Mouse (Mus musculus) spleen, postnatal 0 days (tissue): ENCODE results near the gene Ndufb10. TPM values are rescaled to one million over a fixed set of nuclear protein-coding genes. Genes with fewer than 3 reads are reported as not detected.

Experiments used
- polyA plus RNA-seq: library from polyadenylated mRNA; unstranded; fragments of >200 nt; fragmentation: Nextera tagmentation; extraction: Ambion mirVana; gene quantifications from 2 replicates; pipeline ENCODE4 v1.2.1, GENCODE M21; 2015

Gene Ndufb10
- polyA plus RNA-seq = 212 and 230 TPM in 2 replicates

DNA sequence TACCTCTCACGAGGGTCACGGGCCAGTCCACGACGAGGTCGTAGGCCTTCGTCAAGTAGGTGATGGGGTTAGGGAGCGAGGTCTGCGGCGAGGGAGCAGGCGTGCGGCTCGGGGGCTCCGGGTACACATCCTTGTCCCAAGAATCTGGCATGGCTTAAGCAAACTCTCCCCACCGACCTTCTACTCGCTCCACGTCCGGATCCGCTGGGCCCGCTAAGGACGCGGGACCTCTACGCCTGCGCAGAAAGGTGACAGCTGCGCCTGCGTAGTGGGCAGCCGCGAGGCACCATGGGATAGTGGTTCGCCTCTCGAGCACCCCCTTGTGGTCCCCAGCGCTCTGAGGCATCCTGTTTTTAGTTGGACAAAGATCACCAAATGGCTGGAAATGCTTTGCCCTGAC lies at the start of gene Ndufb10:
Gene Ndufb10 (minus strand): TSS at position 295 of the 400 bp plus-strand sequence.

DNA sequence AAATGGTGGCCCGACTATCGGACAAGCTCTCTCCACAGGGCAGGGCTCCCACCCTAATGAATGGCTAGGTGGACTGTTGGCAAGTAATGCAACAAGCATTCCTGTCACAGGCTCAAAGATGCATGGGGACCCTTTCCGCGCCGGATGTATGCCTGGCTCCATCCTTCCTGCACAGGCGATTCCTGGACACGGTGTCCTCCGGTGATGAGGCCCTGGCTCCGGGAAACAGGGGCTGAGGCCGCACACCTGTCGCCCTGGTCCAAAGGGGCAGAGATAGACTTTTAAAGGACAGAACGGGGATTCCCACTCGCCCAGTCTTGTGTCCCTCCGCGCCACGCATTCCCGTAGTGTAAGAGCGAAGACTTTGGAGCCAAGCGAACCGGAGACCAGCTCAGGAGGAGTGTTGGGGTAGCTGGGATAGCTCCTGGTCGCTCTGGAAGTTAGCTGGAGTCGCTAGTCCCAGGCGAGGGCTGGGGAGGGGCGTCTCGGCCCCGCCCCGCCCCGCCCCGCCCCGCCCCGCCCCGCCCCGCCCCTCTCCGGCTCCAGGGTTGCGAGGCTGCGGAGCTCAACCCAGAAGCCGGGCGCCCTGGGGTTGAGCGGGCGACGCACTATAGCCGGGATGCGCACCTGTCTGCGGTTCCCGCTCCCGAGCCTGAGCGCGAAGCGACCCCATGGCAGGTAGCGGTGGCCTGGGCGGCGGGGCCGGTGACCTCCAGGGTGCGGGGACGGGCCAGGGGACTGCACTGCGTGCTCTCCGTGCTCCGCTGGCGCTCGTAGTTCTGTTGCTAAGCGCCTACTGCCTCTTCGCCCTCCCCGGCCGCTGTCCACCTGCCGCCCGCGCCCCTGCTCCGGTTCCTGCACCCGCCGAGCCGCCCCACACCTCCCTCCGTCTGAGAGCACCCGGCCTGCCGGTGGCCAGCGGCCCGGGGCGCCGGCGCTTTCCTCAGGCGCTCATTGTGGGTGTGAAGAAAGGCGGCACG lies 28.4 kb upstream of the Ndufb10 start, which contains the start of gene Hs3st6:
Gene Hs3st6 (plus strand): TSS at position 574 of the 980 bp plus-strand sequence.

DNA sequence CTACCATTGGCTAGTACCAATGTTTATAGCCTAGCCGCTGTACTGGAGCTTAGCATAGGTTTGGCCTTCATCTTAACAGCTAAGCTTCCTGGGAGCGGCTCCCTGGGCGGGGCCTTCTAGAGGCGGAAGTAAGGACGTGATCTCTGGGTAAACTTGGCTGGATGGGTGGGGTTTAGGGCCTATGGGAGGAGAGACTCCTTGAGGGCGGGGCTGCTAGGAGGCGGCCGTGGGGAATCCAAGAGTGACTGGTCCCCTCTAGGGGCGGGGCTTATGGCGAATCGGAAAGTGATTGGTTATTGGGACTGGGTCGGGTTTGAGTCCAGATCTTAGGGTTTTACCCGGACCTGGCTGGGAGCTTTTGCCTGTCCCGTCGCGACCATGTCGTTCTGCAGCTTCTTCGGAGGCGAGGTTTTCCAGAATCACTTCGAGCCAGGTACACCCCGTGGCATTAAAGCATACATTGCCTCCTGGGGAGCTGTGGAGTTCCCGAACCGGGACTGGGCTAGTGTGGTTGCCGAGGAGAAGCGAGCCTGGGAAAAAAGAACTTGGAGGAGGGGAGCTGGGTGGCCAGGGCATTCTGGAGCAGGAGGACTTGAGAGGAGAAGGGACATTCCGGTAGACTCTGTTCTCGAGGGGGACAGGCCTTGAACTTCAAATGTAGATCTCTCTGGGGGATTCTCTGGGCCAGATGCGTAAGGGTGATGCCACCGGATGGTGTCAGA lies 12.2 kb upstream of the Ndufb10 start, which contains the start of gene Msrb1:
Gene Msrb1 (plus strand): TSS at position 313 of the 722 bp plus-strand sequence.

DNA sequence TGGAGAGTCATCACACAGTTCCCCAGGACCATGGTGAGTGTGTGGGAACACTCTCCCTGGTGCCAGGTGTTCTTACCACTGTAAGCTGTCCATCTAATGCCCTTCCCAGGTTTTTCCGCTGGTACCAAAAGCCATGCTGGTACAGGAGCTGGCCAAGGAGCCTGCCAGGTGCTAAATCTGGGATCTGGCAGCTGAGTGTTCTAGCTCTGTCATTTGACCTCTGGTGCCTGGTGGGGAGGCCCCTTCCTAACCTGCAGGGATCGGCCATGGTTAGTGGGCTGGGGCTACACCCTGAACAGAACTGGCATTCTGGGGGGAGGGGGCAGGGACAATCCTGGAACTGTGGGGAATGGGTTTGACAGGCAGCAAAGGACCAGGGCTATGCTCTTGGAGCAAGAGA lies 3.3 kb upstream of the Ndufb10 start, which contains the start of gene Rpl3l:
Gene Rpl3l (plus strand): TSS at position 203 of the 400 bp plus-strand sequence.

DNA sequence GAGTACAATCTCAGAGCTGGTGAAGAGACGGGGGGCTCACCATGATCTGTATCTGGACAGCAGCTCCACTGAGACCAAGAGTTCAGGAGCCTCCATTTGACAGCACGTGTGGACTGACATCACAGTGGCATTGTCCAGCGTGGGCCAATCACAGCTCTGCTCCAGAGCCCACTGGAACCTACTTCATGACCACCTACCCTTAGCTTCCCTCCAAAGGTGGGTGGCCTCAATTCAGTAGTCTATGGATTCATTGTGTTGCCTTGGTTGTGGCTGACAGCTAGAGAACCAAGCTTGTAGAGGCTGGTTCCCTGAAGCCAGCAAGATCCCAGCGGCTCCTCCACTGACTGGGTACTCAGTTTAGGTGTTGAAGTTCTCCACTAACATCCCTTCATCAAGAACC lies 6.3 kb downstream of the Ndufb10 start, which contains the start of the genes Rnf151 and Rps2:
Gene Rnf151 (minus strand): TSS at position 121 of the 400 bp plus-strand sequence.
Gene Rps2 (plus strand): TSS at position 174 of the 400 bp plus-strand sequence.

DNA sequence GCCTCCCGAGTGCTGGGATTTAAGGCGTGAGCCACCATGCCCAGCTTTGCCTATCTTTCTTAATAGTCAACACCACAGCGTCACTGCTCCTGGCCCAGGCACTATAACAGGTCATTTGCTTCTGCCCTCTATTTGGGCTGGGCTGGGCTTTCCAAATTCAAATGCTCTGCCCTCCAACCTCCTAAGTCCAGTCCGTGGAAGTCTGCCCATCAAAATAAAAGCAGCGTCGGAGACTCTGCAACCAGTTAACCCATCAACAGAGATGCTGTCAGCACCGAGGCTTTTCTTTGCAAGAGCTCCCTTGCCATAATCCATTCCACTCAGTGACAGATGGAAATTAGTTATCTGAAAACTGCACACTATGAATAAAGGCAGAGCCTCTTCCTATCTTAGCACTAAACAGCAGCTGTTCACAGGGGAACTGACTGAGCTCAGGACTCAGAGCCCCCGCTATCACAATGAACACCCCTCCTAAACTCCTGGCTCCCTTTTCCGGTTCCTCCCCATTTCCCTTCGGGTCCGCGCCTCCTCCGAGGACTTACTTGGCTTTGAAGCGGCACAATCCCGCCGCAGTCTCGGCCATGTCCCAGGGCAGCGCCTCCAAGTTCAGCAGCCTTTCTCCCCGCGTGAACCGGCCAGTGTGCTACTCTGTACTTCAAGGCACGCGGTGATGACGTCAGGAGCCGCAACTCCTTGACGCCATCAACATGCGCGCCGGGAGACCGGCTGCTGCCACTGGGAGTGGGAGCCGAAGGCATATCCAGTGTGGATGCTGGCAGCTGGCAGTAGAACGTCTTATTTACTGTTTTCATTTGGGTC lies 17.1 kb downstream of the Ndufb10 start, which contains the start of gene Tbl3:
Gene Tbl3 (minus strand): TSS at position 679 of the 819 bp plus-strand sequence.

DNA sequence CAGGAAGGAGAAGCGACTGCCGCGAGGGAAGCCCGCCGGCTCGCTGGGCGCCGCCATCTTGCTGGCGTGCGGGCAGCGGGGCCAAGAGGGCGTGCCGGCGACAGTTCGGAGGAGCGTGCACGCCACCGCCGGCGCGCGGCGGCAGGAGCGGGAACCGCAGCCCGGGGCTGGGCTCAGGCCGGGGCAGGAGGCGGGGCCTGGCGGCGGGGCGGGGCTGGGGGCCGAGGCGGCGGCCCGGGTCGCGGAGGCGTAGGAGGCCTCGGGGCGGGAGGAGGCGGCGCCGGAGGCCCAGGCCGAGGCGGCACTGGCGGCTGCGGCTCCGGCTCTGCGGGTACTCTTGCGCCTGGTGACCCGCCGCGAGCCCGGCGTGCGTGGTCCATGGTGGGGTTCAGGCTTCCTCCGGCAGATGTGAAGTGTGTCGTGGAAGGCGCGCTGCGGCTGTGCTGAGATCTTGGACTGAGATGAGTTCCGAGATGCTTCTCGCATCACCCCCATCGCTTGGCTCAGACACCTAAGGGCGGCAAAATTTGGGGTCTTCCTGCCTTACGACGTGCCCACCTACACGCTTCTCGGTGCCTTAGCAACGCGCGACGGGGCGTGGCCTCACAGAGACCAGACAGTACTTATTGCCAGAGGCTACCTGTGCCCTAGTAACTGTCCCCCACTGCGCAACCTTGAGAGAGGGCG lies 28.1 kb downstream of the Ndufb10 start, which contains the start of the genes Gfer and Noxo1:
Gene Gfer (minus strand): TSS at position 146 of the 687 bp plus-strand sequence.
Gene Noxo1 (plus strand): TSS at position 224 of the 687 bp plus-strand sequence.

DNA sequence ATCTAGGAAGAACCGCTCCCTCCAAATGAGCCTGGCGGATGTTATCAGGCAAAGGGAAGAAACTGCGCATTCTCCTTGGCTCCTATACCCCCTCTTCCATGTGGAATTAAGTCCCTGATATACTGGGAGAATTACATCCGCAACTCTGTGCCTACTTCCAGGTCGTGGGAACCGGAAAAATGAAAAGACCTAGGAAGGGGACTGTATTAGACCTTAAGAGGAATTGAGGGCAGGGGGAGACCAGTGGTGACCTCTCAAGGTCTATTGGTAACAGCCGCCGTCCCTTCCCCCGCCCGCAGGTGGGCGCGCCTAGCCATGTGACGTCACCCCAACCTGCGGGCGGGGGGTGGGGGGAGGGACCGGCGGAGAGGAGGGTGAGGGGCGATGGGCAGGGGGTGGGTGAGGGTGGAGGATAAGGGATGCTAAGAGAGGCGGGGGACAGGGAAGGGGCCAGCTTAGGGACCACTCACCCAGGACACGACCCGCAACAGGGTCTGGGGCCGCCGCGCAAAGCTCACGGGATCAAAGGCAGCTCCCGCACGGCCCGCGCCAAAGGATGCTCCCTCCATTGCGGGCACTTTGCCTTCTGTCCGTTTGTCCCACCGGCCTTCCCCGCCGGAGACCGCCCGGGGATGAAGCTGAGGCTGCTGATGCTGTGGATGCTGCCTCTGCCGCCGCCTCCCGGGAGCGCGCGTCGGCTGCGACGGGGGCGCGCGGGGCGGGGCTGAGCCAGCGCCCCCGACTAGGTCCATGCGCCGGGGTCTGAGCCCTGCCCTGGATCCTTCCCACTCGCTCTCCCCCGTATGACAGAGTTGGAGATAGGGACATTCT lies 34.8 kb downstream of the Ndufb10 start, which contains the start of gene Syngr3:
Gene Syngr3 (minus strand): TSS at position 705 of the 831 bp plus-strand sequence.

Other genes starting within 250 kb of the Ndufb10 start
- gene Mlst8, start 245.4 kb downstream of the Ndufb10 start, polyA plus RNA-seq = 14.6 and 17.9 TPM in 2 replicates
- 0.38 and 0.40 TPM in 2 replicates for gene Caskin1, start 235.9 kb downstream of the Ndufb10 start, polyA plus RNA-seq
- gene Traf7, start 196.5 kb downstream of the Ndufb10 start, polyA plus RNA-seq = 41.7 and 45.4 TPM in 2 replicates
- gene Rab26, start 190.3 kb downstream of the Ndufb10 start, polyA plus RNA-seq = 1.5 and 2.3 TPM in 2 replicates
- gene Pkd1, start 174.6 kb downstream of the Ndufb10 start, polyA plus RNA-seq = 4.8 and 12.3 TPM in 2 replicates
- gene Tsc2, start 91.8 kb downstream of the Ndufb10 start, polyA plus RNA-seq = 33.4 and 33.5 TPM in 2 replicates
- 6.9 and 8.2 TPM in 2 replicates for gene Nthl1, start 91.8 kb downstream of the Ndufb10 start, polyA plus RNA-seq
- 32.8 and 46.2 TPM in 2 replicates for gene Slc9a3r2, start 74.2 kb downstream of the Ndufb10 start, polyA plus RNA-seq
- 0.44 and 0.54 TPM in 2 replicates for gene Npw, start 66.0 kb downstream of the Ndufb10 start, polyA plus RNA-seq
- gene Zfp598, start 54.8 kb downstream of the Ndufb10 start, polyA plus RNA-seq = 9.6 and 9.9 TPM in 2 replicates
- gene Syngr3, start 34.5 kb downstream of the Ndufb10 start, polyA plus RNA-seq = 0.06 and 0.11 TPM in 2 replicates
- gene Gfer, start 28.3 kb downstream of the Ndufb10 start, polyA plus RNA-seq = 31.0 and 32.6 TPM in 2 replicates
- gene Noxo1, start 28.2 kb downstream of the Ndufb10 start, polyA plus RNA-seq = 0.81 and 1.3 TPM in 2 replicates
- 35.3 and 37.9 TPM in 2 replicates for gene Tbl3, start 16.8 kb downstream of the Ndufb10 start, polyA plus RNA-seq
- gene Rnf151, start 6.4 kb downstream of the Ndufb10 start, polyA plus RNA-seq = not detected in 2 replicates
- 1,569 and 1,600 TPM in 2 replicates for gene Rps2, start 6.4 kb downstream of the Ndufb10 start, polyA plus RNA-seq
- gene Rpl3l, start 3.3 kb upstream of the Ndufb10 start, polyA plus RNA-seq = 1.1 and 1.3 TPM in 2 replicates
- 103 and 110 TPM in 2 replicates for gene Msrb1, start 12.2 kb upstream of the Ndufb10 start, polyA plus RNA-seq
- gene Hs3st6, start 28.5 kb upstream of the Ndufb10 start, polyA plus RNA-seq = not detected in 2 replicates
- 0.32 and 0.78 TPM in 2 replicates for gene Meiob, start 79.8 kb upstream of the Ndufb10 start, polyA plus RNA-seq
- 168 and 186 TPM in 2 replicates for gene Hagh, start 115.7 kb upstream of the Ndufb10 start, polyA plus RNA-seq
- gene Fahd1, start 125.9 kb upstream of the Ndufb10 start, polyA plus RNA-seq = 54.4 and 61.1 TPM in 2 replicates
- gene Igfals, start 141.5 kb upstream of the Ndufb10 start, polyA plus RNA-seq = 0.08 and 0.21 TPM in 2 replicates
- 73.8 and 78.0 TPM in 2 replicates for gene Nubp2, start 161.9 kb upstream of the Ndufb10 start, polyA plus RNA-seq
- 51.9 and 55.4 TPM in 2 replicates for gene Spsb3, start 162.2 kb upstream of the Ndufb10 start, polyA plus RNA-seq
- 11.8 and 12.7 TPM in 2 replicates for gene Eme2, start 170.6 kb upstream of the Ndufb10 start, polyA plus RNA-seq
- gene Mrps34, start 170.6 kb upstream of the Ndufb10 start, polyA plus RNA-seq = 71.0 and 73.0 TPM in 2 replicates
- 66.5 and 77.6 TPM in 2 replicates for gene Nme3, start 172.0 kb upstream of the Ndufb10 start, polyA plus RNA-seq
- gene Mapk8ip3, start 212.5 kb upstream of the Ndufb10 start, polyA plus RNA-seq = 12.6 and 13.3 TPM in 2 replicates
- gene Jpt2, start 236.2 kb upstream of the Ndufb10 start, polyA plus RNA-seq = 45.9 and 49.2 TPM in 2 replicates